Mouse (Mus musculus) hindbrain, embryonic 16.5 days (tissue): ENCODE measurements around the gene Lpar5. TPM values are rescaled to one million over a fixed set of nuclear protein-coding genes. Genes with fewer than 3 reads are reported as not detected.
"Not testable (repeated sequence)": the region's sequence is repeated elsewhere in the genome, so short reads cannot be mapped to it uniquely, and the experiment has no call there.

Experiments used
- ATAC-seq: fragments of 200-750 bp; cut with Nextera tagmentation; 2 replicates; pipeline ENCODE4 v1.8.0; 2017; ENCODE audit warnings: moderate TSS enrichment, moderate library complexity
- H3K27ac ChIP-seq: fragments of 300-500 bp; sonication (generic); 2 replicates; pipeline ENCODE4 v1.5.1; 2014; ENCODE audit warnings: low read depth, mild to moderate bottlenecking, control low read depth, low read length, moderate library complexity
- H3K27me3 ChIP-seq: fragments of 300-500 bp; sonication (generic); replicated peaks from 2 replicates; pipeline ENCODE4 v1.6.1; 2014; ENCODE audit warnings: low read length; ENCODE audit not compliant: control insufficient read depth, insufficient read depth
- H3K36me3 ChIP-seq: fragments of 300-500 bp; sonication (generic); 2 replicates; pipeline ENCODE4 v1.6.1; 2014; ENCODE audit warnings: mild to moderate bottlenecking, low read length, moderate library complexity, mixed read lengths; ENCODE audit not compliant: control insufficient read depth, insufficient read depth
- H3K4me1 ChIP-seq: fragments of 300-500 bp; sonication (generic); 2 replicates; pipeline ENCODE4 v1.6.1; 2014; ENCODE audit warnings: low read depth, low read length; ENCODE audit not compliant: control insufficient read depth, insufficient read depth
- H3K4me2 ChIP-seq: fragments of 300-500 bp; sonication (generic); 2 replicates; pipeline ENCODE4 v1.6.1; 2014; ENCODE audit warnings: mild to moderate bottlenecking, low read length, control low read depth, moderate library complexity
- H3K4me3 ChIP-seq: fragments of 300-500 bp; sonication (generic); 2 replicates; pipeline ENCODE4 v1.5.1; 2014; ENCODE audit warnings: mild to moderate bottlenecking, low read length, control low read depth, moderate library complexity
- H3K9ac ChIP-seq: fragments of 300-500 bp; sonication (generic); 2 replicates; pipeline ENCODE4 v1.6.1; 2014; ENCODE audit warnings: low read depth, mild to moderate bottlenecking, control low read depth, low read length, moderate library complexity
- H3K9me3 ChIP-seq: fragments of 300-500 bp; sonication (generic); 2 replicates; pipeline ENCODE4 v1.6.1; 2014; ENCODE audit warnings: mild to moderate bottlenecking, low read length, moderate library complexity; ENCODE audit not compliant: control insufficient read depth
- whole genome bisulfite sequencing: fragments of 180-500 bp; shearing (Covaris S2); extraction: QIAGEN DNeasy Blood & Tissue Kit; methylation state at CpG from one replicate; pipeline ENCODE4 v1.1.7; 2014; 5-methylcytosine and 5-hydroxymethylcytosine counted together
- polyA plus RNA-seq: library from polyadenylated mRNA; unstranded; fragments of >200 nt; fragmentation: Nextera tagmentation; extraction: Ambion mirVana; gene quantifications from 2 replicates; pipeline ENCODE4 v1.2.1, GENCODE M21; 2015

Lpar5 gene
- polyA plus RNA-seq: 0.36 and 0.85 TPM in 2 replicates

DNA sequence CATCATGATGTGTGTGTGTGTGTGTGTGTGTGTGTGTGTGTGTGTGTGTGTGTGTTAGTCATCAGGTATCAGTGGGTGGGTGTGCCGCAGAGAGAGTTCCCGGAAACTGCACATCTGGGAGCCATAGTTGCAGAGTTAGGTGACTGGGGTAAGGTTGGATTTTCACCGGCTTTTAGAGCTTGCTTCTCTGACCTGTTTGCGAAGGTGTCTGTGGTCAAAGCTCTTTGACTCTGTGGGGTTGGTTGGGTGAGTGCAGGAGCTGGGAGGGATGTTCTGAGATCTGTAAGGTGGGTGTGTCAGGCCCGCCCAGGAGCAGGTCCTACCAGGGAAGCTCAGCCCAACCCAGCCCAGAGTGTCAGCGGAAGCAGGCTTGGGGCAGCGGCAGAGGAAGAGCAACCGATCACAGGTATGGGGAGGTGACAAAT, at the start of gene Lpar5:
TSS of gene Lpar5 (plus strand) at position 350 of the 425 bp plus-strand sequence.
- Histone ChIP-seq H3K9me3 (no peaks in the 10 kb centered on the region), H3K9ac (no peak within 1 kb of the TSS), H3K4me2 (no peak within 1 kb of the TSS), H3K27me3 (no peaks in the 10 kb centered on the region), H3K4me3 (no peak within 1 kb of the TSS), H3K27ac (no peak within 1 kb of the TSS), H3K4me1 (no peaks in the 10 kb centered on the region), H3K36me3 (no peaks in the 10 kb centered on the region)
- WGBS: 69% methylated on average over 8 of the region's 8 CpGs
- ATAC-seq: no peak

DNA sequence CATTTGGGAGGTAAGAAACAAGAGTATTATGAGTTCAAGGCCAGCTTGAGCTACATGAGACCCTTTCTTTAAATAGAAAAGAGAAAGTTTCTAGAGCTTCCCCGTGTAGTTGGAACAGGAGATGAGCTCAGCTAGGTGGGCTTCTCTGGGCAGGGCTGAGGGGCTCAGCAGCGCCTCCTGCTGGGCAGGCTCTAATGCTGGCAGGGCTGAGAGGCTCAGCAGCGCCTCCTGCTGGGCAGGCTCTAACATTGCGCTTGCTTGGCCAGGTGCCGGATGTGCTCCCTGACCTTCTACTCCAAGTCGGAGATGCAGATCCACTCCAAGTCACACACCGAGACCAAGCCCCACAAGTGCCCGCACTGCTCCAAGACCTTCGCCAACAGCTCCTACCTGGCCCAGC, 37.2 kb upstream of the Lpar5 start:
- H3K36me3 ChIP-seq: peaks cover 49% of the 10 kb centered on the region
- not testable (repeated sequence) for H3K27ac ChIP-seq, H3K4me1 ChIP-seq, H3K4me2 ChIP-seq, H3K9me3 ChIP-seq, ATAC-seq, H3K27me3 ChIP-seq, H3K4me3 ChIP-seq, H3K9ac ChIP-seq
- 18% methylated on average over 5 of the region's 9 CpGs for WGBS

DNA sequence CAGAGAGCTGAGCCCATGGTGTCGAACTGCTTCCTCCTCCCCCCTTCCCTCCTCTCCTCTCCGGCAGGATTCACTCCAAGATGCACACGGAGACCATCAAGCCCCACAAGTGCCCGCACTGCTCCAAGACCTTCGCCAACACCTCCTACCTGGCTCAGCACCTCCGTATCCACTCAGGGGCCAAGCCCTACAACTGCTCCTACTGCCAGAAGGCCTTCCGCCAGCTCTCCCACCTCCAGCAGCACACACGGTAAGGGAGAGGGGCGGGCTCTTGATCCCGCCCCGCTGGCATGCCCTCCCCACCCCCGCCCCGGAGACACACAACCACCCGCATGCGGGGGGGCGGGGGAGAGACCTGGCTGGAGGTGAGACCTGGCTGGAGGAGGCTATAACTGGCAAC, 36.1 kb upstream of the Lpar5 start:
- H3K4me1 ChIP-seq: no peaks in the 10 kb centered on the region
- H3K27ac ChIP-seq: no peak overlapping the region
- no peak overlapping the region for H3K4me2 ChIP-seq
- no peaks in the 10 kb centered on the region for H3K9me3 ChIP-seq
- no peaks in the 10 kb centered on the region for H3K27me3 ChIP-seq
- ATAC-seq: no peak
- H3K36me3 ChIP-seq: peaks cover 52% of the 10 kb centered on the region
- no peak overlapping the region for H3K9ac ChIP-seq
- no peak overlapping the region for H3K4me3 ChIP-seq
- 91% methylated on average over 16 of the region's 16 CpGs for WGBS

DNA sequence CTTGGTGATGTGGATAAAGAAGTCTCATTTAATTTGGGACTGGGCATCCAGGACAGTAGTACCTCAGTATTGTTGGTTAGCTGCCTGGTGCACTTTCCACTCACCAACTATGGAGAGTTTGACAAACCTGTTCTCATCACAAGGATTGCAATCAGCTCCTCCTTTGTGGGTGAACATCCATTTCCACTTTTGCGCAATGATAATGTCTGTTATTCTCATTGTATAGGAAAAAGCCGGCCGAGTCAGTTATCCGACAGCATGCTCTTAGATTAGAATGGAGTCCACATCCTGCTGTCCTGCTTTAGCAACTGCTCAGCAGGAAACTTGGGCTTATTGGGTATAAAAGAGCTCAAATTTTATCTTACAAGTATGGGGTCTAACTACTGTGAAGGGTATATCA, 29.1 kb upstream of the Lpar5 start:
- peaks cover 24% of the 10 kb centered on the region for H3K36me3 ChIP-seq
- H3K27ac ChIP-seq: no peak overlapping the region
- H3K4me1 ChIP-seq: peaks cover 2% of the 10 kb centered on the region; the same call in 1 of the 2 replicates
- ATAC-seq: no peak
- no peak overlapping the region for H3K4me3 ChIP-seq
- peak overlapping the region; percentile 61 for H3K4me2 ChIP-seq
- no peak overlapping the region for H3K9ac ChIP-seq
- WGBS: 92% methylated on average over 4 of the region's 4 CpGs
- no peaks in the 10 kb centered on the region for H3K9me3 ChIP-seq
- H3K27me3 ChIP-seq: no peaks in the 10 kb centered on the region

DNA sequence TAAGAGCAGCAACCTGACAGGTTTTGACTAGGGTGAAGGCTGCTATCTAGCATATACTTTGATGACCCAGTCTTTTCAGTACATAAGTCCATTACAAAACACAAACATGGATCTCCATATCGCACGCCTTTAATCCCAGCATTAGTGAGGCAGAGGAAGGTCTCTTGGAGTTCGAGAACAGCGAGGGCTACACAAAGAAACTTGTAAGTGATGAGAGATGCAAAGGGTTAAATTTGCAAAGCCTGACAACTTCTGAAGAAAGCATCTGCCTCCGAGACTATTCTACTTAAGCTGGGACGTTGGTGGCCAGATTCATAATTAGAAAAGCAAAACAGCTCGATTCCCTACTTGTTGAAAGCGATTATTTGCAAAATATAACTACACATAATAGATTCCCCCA, 28.6 kb upstream of the Lpar5 start:
- Histone ChIP-seq H3K9me3 (no peaks in the 10 kb centered on the region), H3K36me3 (peaks cover 21% of the 10 kb centered on the region), H3K4me1 (peaks cover 2% of the 10 kb centered on the region; the same call in 1 of the 2 replicates), H3K4me3 (peak overlapping the region; percentile 66), H3K9ac (0 out of 2 replicates have a peak overlapping the region, but pooled peaks have one; percentile 4), H3K27me3 (no peaks in the 10 kb centered on the region), H3K4me2 (peak overlapping the region; percentile 61), H3K27ac (peak overlapping the region; percentile 41; the same call in 1 of the 2 replicates)
- WGBS: 4% methylated on average over 8 of the region's 8 CpGs
- ATAC-seq: peak; percentile 17

DNA sequence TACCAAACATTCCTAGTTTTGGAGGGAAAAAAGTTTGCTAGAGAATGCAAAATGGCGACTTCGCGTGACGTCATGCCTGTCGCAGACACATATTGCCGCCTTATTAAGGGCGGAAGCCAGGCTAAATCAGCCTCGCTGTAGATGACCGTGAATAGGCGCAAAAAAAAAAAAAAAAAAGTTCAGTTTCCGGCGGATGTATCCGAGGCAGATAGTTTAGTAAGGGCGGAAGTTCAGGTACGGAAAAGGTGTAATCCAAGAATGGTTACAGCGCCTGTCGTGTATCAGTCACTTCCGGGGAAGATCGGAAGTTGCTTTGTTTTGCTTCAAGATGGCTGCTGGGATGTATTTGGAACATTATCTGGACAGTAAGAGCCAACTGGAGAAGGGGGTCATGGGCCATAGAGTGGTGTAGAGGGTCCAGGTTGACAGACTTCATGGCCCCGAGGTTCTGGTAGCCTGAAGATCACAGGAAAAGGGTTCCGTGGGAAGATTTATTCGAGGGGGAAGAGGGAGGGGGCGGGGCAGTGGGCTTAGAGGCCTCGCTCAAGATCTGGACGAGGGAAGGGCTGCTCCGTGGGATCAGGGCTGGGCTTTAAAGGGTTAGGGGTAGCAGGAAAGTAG, 28.1 kb upstream of the Lpar5 start, which contains the start of gene Ing4:
TSS of gene Ing4 (plus strand) at position 228 of the 621 bp plus-strand sequence.
- under 1% methylated on average over 26 of the region's 26 CpGs for WGBS
- Histone ChIP-seq H3K9ac (peak within 1 kb of the TSS; percentile 74), H3K27me3 (no peaks in the 10 kb centered on the region), H3K9me3 (no peaks in the 10 kb centered on the region), H3K4me1 (peaks cover 2% of the 10 kb centered on the region; the same call in 1 of the 2 replicates), H3K27ac (peak within 1 kb of the TSS; percentile 78), H3K4me3 (peak within 1 kb of the TSS; percentile 66), H3K4me2 (peak within 1 kb of the TSS; percentile 70), H3K36me3 (peaks cover 24% of the 10 kb centered on the region)
- peak; percentile 98 for ATAC-seq

DNA sequence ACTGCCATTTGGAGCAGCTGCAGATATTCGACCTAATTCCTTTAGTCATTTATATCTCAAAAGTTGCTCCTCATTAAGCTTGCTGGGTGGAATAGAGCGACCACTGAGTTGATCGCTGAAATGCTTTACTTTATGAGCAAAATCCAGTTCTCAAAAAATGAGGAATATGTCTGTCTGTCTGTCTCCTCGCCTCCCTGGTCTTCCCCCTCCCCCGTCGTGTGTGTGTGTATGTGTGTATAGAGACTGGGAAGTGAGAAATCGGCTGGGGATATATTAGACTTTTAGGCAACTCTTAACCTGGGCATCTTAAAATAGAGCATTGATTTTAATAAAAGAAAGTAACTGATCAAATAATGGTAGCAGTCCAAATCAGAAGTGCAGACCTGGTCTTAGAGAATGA, 27.5 kb upstream of the Lpar5 start:
- H3K36me3 ChIP-seq: peaks cover 24% of the 10 kb centered on the region
- H3K27me3 ChIP-seq: no peaks in the 10 kb centered on the region
- 20% methylated on average over 7 of the region's 7 CpGs for WGBS
- no peak for ATAC-seq
- peak overlapping the region; percentile 78 for H3K27ac ChIP-seq
- H3K4me2 ChIP-seq: peak overlapping the region; percentile 70
- no peaks in the 10 kb centered on the region for H3K9me3 ChIP-seq
- peaks cover 2% of the 10 kb centered on the region; the same call in 1 of the 2 replicates for H3K4me1 ChIP-seq
- peak overlapping the region; percentile 74 for H3K9ac ChIP-seq
- peak overlapping the region; percentile 66 for H3K4me3 ChIP-seq

DNA sequence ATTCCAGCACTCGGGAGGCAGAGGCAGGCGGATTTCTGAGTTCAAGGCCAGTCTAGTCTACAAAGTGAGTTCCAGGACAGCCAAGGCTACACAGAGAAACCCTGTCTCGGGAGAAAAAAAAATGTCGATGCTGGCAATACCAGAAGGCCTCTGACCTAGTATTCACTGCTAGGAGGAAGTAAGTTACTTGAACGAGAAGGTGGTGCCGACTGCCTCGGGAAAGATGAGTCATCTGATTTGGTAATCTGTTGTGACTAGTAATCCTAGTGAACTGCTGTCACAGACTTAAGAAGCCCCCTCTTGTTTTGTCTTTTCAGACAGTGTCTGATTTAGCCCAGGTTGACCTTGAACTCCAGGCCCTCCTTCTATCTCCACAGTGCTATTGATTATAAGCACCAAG, 26.7 kb upstream of the Lpar5 start:
- Histone ChIP-seq H3K27ac (no peak overlapping the region), H3K36me3 (peaks cover 20% of the 10 kb centered on the region), H3K4me3 (no peak overlapping the region), H3K4me2 (no peak overlapping the region), H3K27me3 (no peaks in the 10 kb centered on the region), H3K9me3 (no peaks in the 10 kb centered on the region), H3K9ac (no peak overlapping the region), H3K4me1 (peaks cover 2% of the 10 kb centered on the region; the same call in 1 of the 2 replicates)
- no peak for ATAC-seq
- 94% methylated on average over 7 of the region's 7 CpGs for WGBS

DNA sequence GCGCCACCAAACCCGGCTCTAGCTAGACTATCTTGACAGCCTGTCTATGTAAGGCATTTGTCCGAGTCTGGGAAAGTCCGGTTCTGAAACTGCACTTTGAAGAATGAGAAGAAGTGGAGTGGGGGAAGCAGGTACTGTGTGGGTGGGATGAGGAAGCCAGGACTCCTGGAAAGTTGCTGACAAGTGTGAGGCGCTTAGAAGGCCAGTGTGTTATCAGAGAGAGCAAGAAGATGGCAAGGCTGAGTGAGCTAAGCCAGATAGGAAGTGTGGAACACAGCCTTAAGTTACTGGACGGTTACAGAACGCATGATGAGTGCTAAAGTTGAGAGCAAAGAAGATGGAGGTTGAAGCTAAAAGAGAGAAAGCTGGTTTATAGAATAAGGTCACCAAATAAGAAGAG, 25.6 kb upstream of the Lpar5 start:
- Histone ChIP-seq H3K4me2 (no peak overlapping the region), H3K4me3 (no peak overlapping the region), H3K9ac (no peak overlapping the region), H3K27me3 (no peaks in the 10 kb centered on the region), H3K9me3 (no peaks in the 10 kb centered on the region), H3K36me3 (peaks cover 17% of the 10 kb centered on the region), H3K27ac (no peak overlapping the region), H3K4me1 (peaks cover 2% of the 10 kb centered on the region; the same call in 1 of the 2 replicates)
- ATAC-seq: no peak
- WGBS: 96% methylated on average over 7 of the region's 7 CpGs
